Mouse (Mus musculus) thymus, adult 2 months (tissue): Measurements from ENCODE around the gene Zfp36l2. TPM values are rescaled to one million over a fixed set of nuclear protein-coding genes. Genes with fewer than 3 reads are reported as not detected.
A peak's percentile ranks its signal among the peaks of the same experiment; 100 is the strongest.

Experiments
- DNase-seq: peaks from one replicate; pipeline ENCODE4 v3.0.0; 2021
- H3K27ac ChIP-seq: fragments of 200-500 bp; 2 replicates; pipeline ENCODE4 v1.5.1; 2012; ENCODE audit warnings: low read length, control low read depth; ENCODE audit not compliant: control insufficient read depth, insufficient read depth
- H3K27me3 ChIP-seq: fragments of 200-500 bp; 2 replicates; pipeline ENCODE4 v1.6.1; 2012; ENCODE audit warnings: mild to moderate bottlenecking, low read length, moderate library complexity, mixed read lengths; ENCODE audit not compliant: control insufficient read depth, insufficient read depth
- H3K36me3 ChIP-seq: fragments of 200-500 bp; 2 replicates; pipeline ENCODE4 v1.6.1; 2012; ENCODE audit warnings: mild to moderate bottlenecking, low read length, moderate library complexity; ENCODE audit not compliant: control insufficient read depth, insufficient read depth
- H3K4me1 ChIP-seq: fragments of 200-500 bp; replicated peaks from 2 replicates; pipeline ENCODE4 v1.6.1; 2012; ENCODE audit warnings: low read length; ENCODE audit not compliant: control insufficient read depth, insufficient read depth
- H3K4me3 ChIP-seq: fragments of 200-500 bp; 2 replicates; pipeline ENCODE4 v1.5.1; 2012; ENCODE audit warnings: mild to moderate bottlenecking, low read length, control low read depth, moderate library complexity; ENCODE audit not compliant: control insufficient read depth, insufficient read depth
- CTCF ChIP-seq: fragments of 200-500 bp; IDR thresholded peaks from 2 replicates; pipeline ENCODE4 v1.5.1; 2012; ENCODE audit warnings: mild to moderate bottlenecking, control low read depth, low read length, moderate library complexity, borderline replicate concordance; ENCODE audit not compliant: control insufficient read depth, poor library complexity, insufficient read depth; ENCODE audit errors: extremely low read depth
- POLR2A ChIP-seq: fragments of 200-500 bp; IDR thresholded peaks from 2 replicates; pipeline ENCODE4 v1.6.1; 2012; ENCODE audit warnings: mild to moderate bottlenecking, low read length, control low read depth, moderate library complexity; ENCODE audit not compliant: control insufficient read depth, poor library complexity, insufficient read depth; ENCODE audit errors: extremely low read depth
- WGBS: fragments of 180-500 bp; shearing (Covaris S2); methylation state at CpG from one replicate; pipeline ENCODE4 v1.1.7; 2018; 5-methylcytosine and 5-hydroxymethylcytosine counted together
- polyA plus RNA-seq: library from polyadenylated mRNA; depleted of rRNA; stranded (reverse); fragments of >200 nt; gene quantifications from 2 replicates; pipeline ENCODE4 v1.2.3, GENCODE M21; 2012

The Zfp36l2 gene
- polyA plus RNA-seq, 1 experiment = 182 TPM

DNA sequence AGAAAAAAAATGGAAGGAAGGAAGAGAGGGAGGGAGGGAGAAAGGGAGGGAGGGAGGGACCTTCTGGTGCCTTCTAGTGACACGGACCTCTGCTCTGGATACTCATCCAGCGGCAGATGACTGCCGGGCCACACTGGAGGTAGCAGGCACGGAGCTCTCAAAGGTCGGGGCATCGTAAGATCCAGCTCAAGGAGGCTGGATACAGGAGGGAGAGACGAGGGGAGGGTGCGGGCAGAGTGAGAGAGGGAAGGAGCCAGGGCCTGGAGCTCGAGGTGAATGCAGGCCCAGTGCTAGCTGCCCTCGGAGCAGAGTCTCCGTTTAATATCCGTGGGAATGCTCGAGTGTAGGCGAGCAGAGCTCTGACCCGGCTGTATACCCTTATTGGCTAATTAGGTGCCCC, 28.9 kb downstream of the Zfp36l2 start:
- no peak overlapping the region for H3K27ac ChIP-seq
- no peak overlapping the region for H3K4me3 ChIP-seq
- no peak for TF ChIP-seq CTCF
- no peak for TF ChIP-seq POLR2A
- no peaks in the 10 kb centered on the region for H3K27me3 ChIP-seq
- peaks cover 88% of the 10 kb centered on the region for H3K4me1 ChIP-seq
- DNase-seq = peak; percentile 1
- H3K36me3 ChIP-seq = no peaks in the 10 kb centered on the region
- WGBS = 92% methylated on average over 15 of the region's 15 CpGs

DNA sequence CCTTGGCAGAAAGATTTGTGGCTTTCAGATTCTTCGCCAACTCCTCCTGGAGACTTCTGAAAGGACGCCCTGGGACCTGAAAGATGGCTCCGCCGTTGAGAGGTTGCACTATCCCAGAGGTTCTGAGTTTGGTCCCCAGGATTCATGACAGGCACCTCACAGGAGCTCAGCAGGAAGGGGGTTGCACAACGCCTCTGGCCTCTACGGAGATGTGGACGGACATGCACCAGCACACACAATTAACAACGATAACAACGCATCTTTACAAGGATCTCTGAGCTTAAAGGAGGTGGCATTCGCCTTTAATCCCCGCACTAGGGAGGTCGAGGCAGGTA, 29.3 kb downstream of the Zfp36l2 start:
- H3K4me3 ChIP-seq = no peak overlapping the region
- 95% methylated on average over 12 of the region's 12 CpGs for WGBS
- DNase-seq = peak; percentile 3
- no peak overlapping the region for H3K27ac ChIP-seq
- no peaks in the 10 kb centered on the region for H3K27me3 ChIP-seq
- H3K4me1 ChIP-seq = peaks cover 83% of the 10 kb centered on the region
- no peaks in the 10 kb centered on the region for H3K36me3 ChIP-seq
- TF ChIP-seq CTCF = no peak
- no peak for TF ChIP-seq POLR2A

DNA sequence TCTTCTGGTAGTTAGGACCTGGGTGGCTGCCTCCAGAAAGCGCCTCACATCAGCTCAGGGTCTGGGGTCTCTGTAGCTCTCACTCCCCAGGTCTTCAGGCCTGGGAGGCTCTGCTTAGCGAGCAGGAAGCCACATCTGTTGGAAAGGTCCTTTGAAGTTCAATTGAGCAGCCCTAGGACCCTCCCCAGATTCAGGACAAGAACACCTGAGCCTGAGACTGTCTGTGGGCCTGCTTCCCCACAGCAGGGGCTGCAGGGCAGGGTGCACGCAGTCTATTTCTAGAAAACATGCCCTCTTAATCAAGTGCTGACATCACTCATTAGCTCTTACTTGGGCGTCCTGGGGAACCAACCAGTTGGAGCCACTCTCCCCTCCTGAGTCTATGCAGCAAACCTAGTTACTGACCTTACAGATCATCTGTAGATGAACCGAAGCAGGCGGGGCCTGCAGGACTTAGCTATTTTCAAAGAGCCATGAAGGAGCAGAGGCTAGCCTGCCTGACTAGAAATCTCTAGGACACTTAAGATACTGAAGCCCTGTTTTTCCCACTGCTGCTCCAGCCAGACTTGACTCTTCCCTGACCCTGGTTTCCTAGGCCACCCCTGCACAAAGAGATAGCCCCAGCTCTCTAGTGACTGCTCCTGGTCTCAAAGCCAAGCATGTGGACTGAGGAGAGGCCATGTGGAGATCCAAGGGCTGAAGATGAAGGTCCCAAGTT, 29.8 kb downstream of the Zfp36l2 start:
- no peaks in the 10 kb centered on the region for H3K27me3 ChIP-seq
- TF ChIP-seq CTCF (no peak), POLR2A (no peak)
- no peaks in the 10 kb centered on the region for H3K36me3 ChIP-seq
- H3K4me3 ChIP-seq = no peak overlapping the region
- H3K4me1 ChIP-seq = peaks cover 78% of the 10 kb centered on the region
- WGBS = 50% methylated on average over 6 of the region's 6 CpGs
- H3K27ac ChIP-seq = no peak overlapping the region
- DNase-seq = peak; percentile 12

DNA sequence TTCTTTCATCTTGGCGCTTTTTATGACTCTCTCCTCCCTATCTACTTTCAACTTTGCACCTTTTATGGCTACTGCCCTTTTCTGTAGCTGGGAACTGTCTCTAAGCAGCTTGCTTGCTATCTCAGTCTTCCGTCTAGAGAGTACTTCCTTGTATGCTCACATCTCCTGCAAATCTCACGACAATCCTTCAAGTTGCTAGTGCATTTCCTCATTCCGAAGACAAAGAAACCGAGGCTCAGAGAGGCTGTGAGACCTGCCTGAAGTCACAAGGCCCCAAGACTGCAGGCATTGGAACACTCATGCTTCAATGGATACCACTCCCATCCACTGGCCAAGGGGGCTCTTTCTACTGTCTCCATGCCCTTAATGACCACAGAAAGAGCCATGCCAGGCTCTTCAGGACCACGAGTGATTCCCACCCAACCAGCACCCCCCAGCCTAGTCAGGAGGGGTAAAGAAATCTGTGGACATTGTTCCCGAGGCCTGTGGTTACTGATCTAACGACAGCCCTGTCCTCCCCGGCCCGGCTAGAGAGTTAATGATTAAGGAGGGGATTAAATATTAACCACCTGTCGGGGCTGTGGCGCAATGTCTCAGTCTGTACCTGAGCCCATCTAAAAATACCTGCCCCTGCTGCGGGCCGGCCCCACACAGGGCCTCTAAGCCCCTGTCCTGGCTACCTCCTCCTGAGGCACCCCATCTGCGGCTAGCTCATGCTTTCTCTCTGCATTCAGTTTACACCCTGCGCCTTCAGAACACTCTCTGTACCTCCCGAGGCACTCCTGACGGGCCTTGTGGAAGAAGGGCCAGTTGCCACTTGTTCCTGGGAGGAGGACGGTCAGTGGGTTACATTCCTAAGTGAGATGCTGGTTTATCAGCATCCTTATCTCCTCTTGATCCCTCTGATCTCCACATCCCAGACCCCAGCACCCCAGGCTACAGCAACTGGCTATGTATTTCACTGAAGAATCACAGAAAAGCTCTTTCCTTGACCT, 30.7 kb downstream of the Zfp36l2 start:
- peak; percentile 7 for DNase-seq
- Histone ChIP-seq H3K4me3 (no peak overlapping the region), H3K27ac (peak overlapping the region; percentile 19; the same call in 1 of the 2 replicates), H3K4me1 (peaks cover 75% of the 10 kb centered on the region), H3K27me3 (no peaks in the 10 kb centered on the region), H3K36me3 (no peaks in the 10 kb centered on the region)
- WGBS = 51% methylated on average over 19 of the region's 19 CpGs
- TF ChIP-seq POLR2A = no peak

DNA sequence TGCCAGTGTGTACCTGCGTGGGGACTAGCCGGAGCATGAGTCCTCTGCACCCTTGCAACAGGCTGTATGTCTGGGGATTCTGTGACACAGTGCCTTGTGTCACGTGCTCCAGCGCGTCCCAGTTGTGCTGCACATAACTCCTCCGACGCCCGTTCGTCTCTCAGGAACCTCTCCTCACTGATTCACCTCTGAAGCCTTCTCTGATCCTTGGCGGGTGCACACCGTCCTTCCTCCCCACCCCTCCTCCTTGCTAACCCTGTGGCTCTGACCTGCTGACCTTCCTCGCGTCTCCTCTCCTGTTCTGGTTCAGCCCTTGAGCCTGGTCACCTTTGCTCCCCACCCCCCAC, 31.5 kb downstream of the Zfp36l2 start:
- TF ChIP-seq POLR2A = no peak
- TF ChIP-seq CTCF = no peak
- Histone ChIP-seq H3K27ac (no peak overlapping the region), H3K36me3 (no peaks in the 10 kb centered on the region), H3K4me3 (no peak overlapping the region), H3K27me3 (no peaks in the 10 kb centered on the region), H3K4me1 (peaks cover 70% of the 10 kb centered on the region)
- DNase-seq = no peak
- 57% methylated on average over 13 of the region's 13 CpGs for WGBS

DNA sequence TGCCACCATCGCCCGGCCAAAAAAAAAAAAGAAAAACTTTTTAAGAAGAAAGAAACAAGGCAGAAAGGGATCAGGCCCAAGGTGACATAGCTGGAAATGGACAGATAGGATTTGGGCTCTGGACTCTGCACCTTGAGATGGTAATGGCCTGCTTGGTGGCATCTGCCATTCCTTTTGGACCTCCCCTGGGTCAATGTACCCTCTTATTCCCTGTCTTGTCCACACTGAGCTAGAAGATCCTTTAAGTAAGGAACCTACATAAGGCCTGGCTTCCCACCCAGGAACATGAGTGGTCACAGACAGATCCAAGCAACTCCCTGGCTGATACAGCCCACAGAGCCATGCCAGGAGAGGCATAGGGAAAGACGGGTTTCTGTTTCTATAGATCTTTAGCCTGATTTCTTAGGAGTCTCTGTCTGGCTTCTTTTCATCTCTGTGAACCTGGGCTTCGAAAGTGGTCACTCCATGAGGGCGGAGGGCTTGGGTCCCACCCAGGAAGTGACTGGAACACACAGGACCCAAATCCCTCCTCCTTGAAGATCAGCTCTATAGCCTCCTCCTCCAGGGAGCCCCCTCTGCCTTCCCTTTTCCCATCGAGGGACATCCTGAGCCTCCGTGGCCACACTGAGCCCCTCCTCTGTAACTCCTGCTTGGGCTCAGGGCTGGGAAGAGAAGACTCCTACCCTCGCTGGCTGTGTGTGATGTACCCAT, 32.1 kb downstream of the Zfp36l2 start:
- peak; percentile 9 for DNase-seq
- 73% methylated on average over 8 of the region's 8 CpGs for WGBS
- Histone ChIP-seq H3K36me3 (no peaks in the 10 kb centered on the region), H3K27me3 (no peaks in the 10 kb centered on the region), H3K4me3 (no peak overlapping the region), H3K27ac (no peak overlapping the region), H3K4me1 (peaks cover 65% of the 10 kb centered on the region)
- TF ChIP-seq CTCF (no peak), POLR2A (no peak)
